Mouse (Mus musculus) bone marrow, adult 2 months (tissue): Measurements from ENCODE around the gene Serinc1.

Experiments used
- CTCF ChIP-seq: fragments of 200-500 bp; IDR thresholded peaks from 2 replicates; pipeline ENCODE4 v1.5.1; 2011; ENCODE audit warnings: low read length, control low read depth; ENCODE audit not compliant: control insufficient read depth, insufficient read depth
- POLR2A ChIP-seq: fragments of 200-500 bp; IDR thresholded peaks from 2 replicates; pipeline ENCODE4 v1.6.1; 2011; ENCODE audit warnings: low read depth, mild to moderate bottlenecking, control low read depth, low read length, borderline replicate concordance; ENCODE audit not compliant: control insufficient read depth

GRCm38 (mm10) chr10:57549631-57550030, 17.3 kb upstream of the Serinc1 start:
- TF ChIP-seq CTCF (no peak), POLR2A (no peak)
